Mouse (Mus musculus): ENCODE data around the gene Casc4. TPM values are rescaled to one million over a fixed set of nuclear protein-coding genes. Genes with fewer than 3 reads are reported as not detected.
A peak's percentile ranks its signal among the peaks of the same experiment; 100 is the strongest.

Casc4 gene
- total RNA-seq, 2 experiments from 2014 or later = 7.4 to 9.9 TPM

- Histone ChIP-seq H3K27ac (peak overlapping the region; percentile 93), H3K4me3 (peak overlapping the region; percentile 83)
- intact Hi-C loops (cut with DNase I) = loop anchor here (5.0 kb wide), 1 partner anchor 72 kb away; the partner anchor contains the start of gene Eif3j1
- no peak for DNase-seq
- no peak for TF ChIP-seq CTCF (IDR thresholded peaks at IDR 0.05)
Measured at GRCm38 (mm10) chr2:121954971-121955656, 88.3 kb downstream of the Casc4 start.

GRCm38 (mm10) chr2:121955765-121956223, 89.0 kb downstream of the Casc4 start, which contains the start of the genes Ctdspl2 and Mageb3:
Ctdspl2 (plus strand) TSS chr2:121956001.
Mageb3 (minus strand) TSS chr2:121956092.
- TF ChIP-seq CTCF (IDR thresholded peaks at IDR 0.05) = peak; percentile 16; the same call in 1 of the 2 replicates
- Histone ChIP-seq H3K27ac (peak within 1 kb of the TSS; percentile 93), H3K4me3 (peak within 1 kb of the TSS; percentile 83)
- DNase-seq = peak; percentile 99
- intact Hi-C loops (cut with DNase I) = loop anchor here (5.0 kb wide), 1 partner anchor 72 kb away; the partner anchor contains the start of gene Eif3j1

- DNase-seq = peak; percentile 97
- intact Hi-C loops (cut with DNase I) = loop anchor here (5.0 kb wide), 1 partner anchor 71 kb away; the partner anchor contains the start of gene Eif3j1
- Histone ChIP-seq H3K27ac (peak overlapping the region; percentile 93), H3K4me3 (peak overlapping the region; percentile 83)
- no peak for TF ChIP-seq CTCF (IDR thresholded peaks at IDR 0.05)
Measured at GRCm38 (mm10) chr2:121956224-121957018, 89.7 kb downstream of the Casc4 start.

- intact Hi-C loops (cut with DNase I) = loop anchor here (5.0 kb wide), 1 partner anchor 70 kb away; the partner anchor contains the start of gene Eif3j1
- Histone ChIP-seq H3K4me3 (peak overlapping the region; percentile 83), H3K27ac (peak overlapping the region; percentile 93)
- no peak for TF ChIP-seq CTCF (IDR thresholded peaks at IDR 0.05)
- DNase-seq = no peak
Measured at GRCm38 (mm10) chr2:121957216-121957792, 90.5 kb downstream of the Casc4 start.

Other genes starting within 250 kb of the Casc4 start
- under 1 TPM in 1 of 2 experiments, not detected in 1; 0.18 TPM for gene Frmd5, start 59.9 kb upstream of the Casc4 start, total RNA-seq (2021)
- 1 to 10 TPM; 6.7 to 9.4 TPM for gene Ctdspl2, start 89.0 kb downstream of the Casc4 start, total RNA-seq (2021)
- gene Mageb3, start 89.1 kb downstream of the Casc4 start, total RNA-seq (2021) = not detected
- gene Eif3j1, start 161.6 kb downstream of the Casc4 start, total RNA-seq (2021) = 10 to 100 TPM; 31.4 to 38.4 TPM

All from gastrocnemius, adult 2 months (tissue).